Mouse (Mus musculus) liver, embryonic 13.5 days (tissue): Measurements from ENCODE around the gene Bmp2k. TPM values are rescaled to one million over a fixed set of nuclear protein-coding genes. Genes with fewer than 3 reads are reported as not detected.
"Not testable (repeated sequence)": the region's sequence is repeated elsewhere in the genome, so short reads cannot be mapped to it uniquely, and the experiment has no call there.

ENCODE experiments used
- ATAC-seq: fragments of 200-750 bp; cut with Nextera tagmentation; 2 replicates; pipeline ENCODE4 v1.8.0; 2017; ENCODE audit warnings: low read depth, mild to moderate bottlenecking, moderate number of reproducible peaks, moderate library complexity
- DNase-seq: peaks from one replicate; pipeline ENCODE4 v3.0.0; 2022
- H3K27ac ChIP-seq: fragments of 300-500 bp; sonication (generic); 2 replicates; pipeline ENCODE4 v1.5.1; 2015; ENCODE audit warnings: moderate library complexity, mild to moderate bottlenecking, inconsistent platforms
- H3K27me3 ChIP-seq: fragments of 300-500 bp; sonication (generic); 2 replicates; pipeline ENCODE4 v1.6.1; 2015; ENCODE audit warnings: mild to moderate bottlenecking, inconsistent platforms
- H3K36me3 ChIP-seq: fragments of 300-500 bp; sonication (generic); 2 replicates; pipeline ENCODE4 v1.6.1; 2015; ENCODE audit warnings: mild to moderate bottlenecking, inconsistent platforms
- H3K4me1 ChIP-seq: fragments of 300-500 bp; sonication (generic); replicated peaks from 2 replicates; pipeline ENCODE4 v1.6.1; 2015; ENCODE audit warnings: inconsistent platforms
- H3K4me2 ChIP-seq: fragments of 300-500 bp; sonication (generic); 2 replicates; pipeline ENCODE4 v1.6.1; 2015; ENCODE audit warnings: inconsistent platforms, mild to moderate bottlenecking, moderate library complexity
- H3K4me3 ChIP-seq: fragments of 300-500 bp; sonication (generic); replicated peaks from 2 replicates; pipeline ENCODE4 v1.5.1; 2015; ENCODE audit warnings: mild to moderate bottlenecking, inconsistent platforms
- H3K9ac ChIP-seq: fragments of 300-500 bp; sonication (generic); 2 replicates; pipeline ENCODE4 v1.6.1; 2015; ENCODE audit warnings: mild to moderate bottlenecking, inconsistent platforms
- H3K9me3 ChIP-seq: fragments of 300-500 bp; sonication (generic); replicated peaks from 2 replicates; pipeline ENCODE4 v1.6.1; 2016; ENCODE audit warnings: inconsistent platforms
- WGBS: fragments of 180-500 bp; shearing (Covaris S2); methylation state at CpG from one replicate; pipeline ENCODE4 v1.1.7; 2015; ENCODE audit not compliant: insufficient replicate concordance; 5-methylcytosine and 5-hydroxymethylcytosine counted together
- polyA plus RNA-seq: library from polyadenylated mRNA; unstranded; fragments of >200 nt; fragmentation: Nextera tagmentation; extraction: Ambion mirVana; gene quantifications from 2 replicates; pipeline ENCODE4 v1.2.1, GENCODE M21; 2015

Bmp2k gene
- polyA plus RNA-seq, 1 experiment from 2014 or later = 34.7 TPM

GRCm38 (mm10) chr5:97022305-97023278, 25.1 kb downstream of the Bmp2k start:
- Histone ChIP-seq H3K36me3 (peaks cover 33% of the 10 kb centered on the region), H3K4me3 (peak overlapping the region; percentile 16; the same call in 1 of the 2 replicates)

GRCm38 (mm10) chr5:97024834-97025233, 27.3 kb downstream of the Bmp2k start:
- Histone ChIP-seq H3K36me3 (peaks cover 44% of the 10 kb centered on the region), H3K4me3 (no peak overlapping the region), H3K9ac (peak overlapping the region; percentile 31; the same call in 1 of the 2 replicates), H3K27me3 (no peaks in the 10 kb centered on the region), H3K4me1 (peaks cover 95% of the 10 kb centered on the region), H3K4me2 (no peak overlapping the region), H3K9me3 (no peaks in the 10 kb centered on the region), H3K27ac (peak overlapping the region; percentile 19; the same call in 1 of the 2 replicates)
- no peak for DNase-seq
- ATAC-seq = no peak
- 80% methylated on average over 5 of the region's 5 CpGs for WGBS

More at GRCm38 (mm10) chr5:97022305-97023278, 25.1 kb downstream of the Bmp2k start:
- Histone ChIP-seq H3K9ac (peak overlapping the region; percentile 50), H3K9me3 (no peaks in the 10 kb centered on the region), H3K27me3 (no peaks in the 10 kb centered on the region), H3K27ac (peak overlapping the region; percentile 82), H3K4me2 (peak overlapping the region; percentile 49), H3K4me1 (peaks cover 91% of the 10 kb centered on the region)
- DNase-seq = peak; percentile 62
- WGBS = 39% methylated on average over 15 of the region's 15 CpGs
- ATAC-seq = peak; percentile 92

- DNase-seq (no peak), ATAC-seq (no peak)
- peaks cover 93% of the 10 kb centered on the region for H3K4me1 ChIP-seq
- no peak overlapping the region for H3K4me3 ChIP-seq
- H3K9me3 ChIP-seq = no peaks in the 10 kb centered on the region
- no peak overlapping the region for H3K9ac ChIP-seq
- H3K27me3 ChIP-seq = no peaks in the 10 kb centered on the region
- peak overlapping the region; percentile 19; the same call in 1 of the 2 replicates for H3K27ac ChIP-seq
- no peak overlapping the region for H3K4me2 ChIP-seq
- 81% methylated on average over 6 of the region's 6 CpGs for WGBS
- H3K36me3 ChIP-seq = peaks cover 46% of the 10 kb centered on the region
Observed at GRCm38 (mm10) chr5:97025650-97026049, 28.2 kb downstream of the Bmp2k start.

- ATAC-seq = no peak
- no peak overlapping the region for H3K4me3 ChIP-seq
- peaks cover 62% of the 10 kb centered on the region for H3K36me3 ChIP-seq
- no peak overlapping the region for H3K9ac ChIP-seq
- no peak for DNase-seq
- no peak overlapping the region; the same call in 1 of the 2 replicates for H3K27ac ChIP-seq
- no peak overlapping the region for H3K4me2 ChIP-seq
- H3K4me1 ChIP-seq = peaks cover 83% of the 10 kb centered on the region
- H3K9me3 ChIP-seq = no peaks in the 10 kb centered on the region
- 88% methylated on average over 8 of the region's 8 CpGs for WGBS
- H3K27me3 ChIP-seq = no peaks in the 10 kb centered on the region
Observed at GRCm38 (mm10) chr5:97028004-97028403, 30.5 kb downstream of the Bmp2k start.

- not testable (repeated sequence) for H3K4me3 ChIP-seq, H3K27ac ChIP-seq, DNase-seq, H3K27me3 ChIP-seq, H3K9ac ChIP-seq, H3K4me2 ChIP-seq, H3K9me3 ChIP-seq
- Histone ChIP-seq H3K36me3 (peaks cover 68% of the 10 kb centered on the region), H3K4me1 (peaks cover 81% of the 10 kb centered on the region)
- peak; percentile 44 for ATAC-seq
- 11% methylated on average over 1 of the region's 1 CpGs for WGBS
Observed at GRCm38 (mm10) chr5:97028840-97029239, 31.4 kb downstream of the Bmp2k start.

- ATAC-seq (no peak), DNase-seq (no peak)
- 89% methylated on average over 6 of the region's 6 CpGs for WGBS
- Histone ChIP-seq H3K4me2 (no peak overlapping the region), H3K36me3 (peaks cover 91% of the 10 kb centered on the region), H3K4me1 (peaks cover 70% of the 10 kb centered on the region), H3K27me3 (no peaks in the 10 kb centered on the region), H3K27ac (0 out of 2 replicates have a peak overlapping the region, but pooled peaks have one; percentile 36), H3K9ac (no peak overlapping the region), H3K4me3 (no peak overlapping the region), H3K9me3 (no peaks in the 10 kb centered on the region)
Observed at GRCm38 (mm10) chr5:97031771-97032170, 34.3 kb downstream of the Bmp2k start.

- no peak for DNase-seq
- no peak overlapping the region for H3K9ac ChIP-seq
- no peak overlapping the region for H3K4me2 ChIP-seq
- H3K4me3 ChIP-seq = no peak overlapping the region
- WGBS = 91% methylated on average over 7 of the region's 7 CpGs
- no peaks in the 10 kb centered on the region for H3K27me3 ChIP-seq
- peaks cover 82% of the 10 kb centered on the region for H3K36me3 ChIP-seq
- ATAC-seq = no peak
- H3K27ac ChIP-seq = no peak overlapping the region
- H3K4me1 ChIP-seq = peaks cover 13% of the 10 kb centered on the region
- no peaks in the 10 kb centered on the region for H3K9me3 ChIP-seq
Observed at GRCm38 (mm10) chr5:97045260-97045659, 47.8 kb downstream of the Bmp2k start.

GRCm38 (mm10) chr5:97046680-97047079, 49.2 kb downstream of the Bmp2k start:
- Histone ChIP-seq H3K4me2 (no peak overlapping the region), H3K4me1 (peaks cover 13% of the 10 kb centered on the region), H3K4me3 (no peak overlapping the region), H3K9ac (no peak overlapping the region), H3K27ac (no peak overlapping the region), H3K9me3 (no peaks in the 10 kb centered on the region), H3K36me3 (peaks cover 87% of the 10 kb centered on the region), H3K27me3 (no peaks in the 10 kb centered on the region)
- no peak for ATAC-seq
- WGBS = 93% methylated on average over 10 of the region's 10 CpGs
- DNase-seq = no peak

- no peaks in the 10 kb centered on the region for H3K27me3 ChIP-seq
- H3K36me3 ChIP-seq = peaks cover 90% of the 10 kb centered on the region
- no peak overlapping the region for H3K4me3 ChIP-seq
- DNase-seq (no peak), ATAC-seq (peak; percentile 29; the same call in 1 of the 2 replicates)
- 90% methylated on average over 5 of the region's 5 CpGs for WGBS
- H3K27ac ChIP-seq = no peak overlapping the region
- H3K4me2 ChIP-seq = no peak overlapping the region
- no peaks in the 10 kb centered on the region for H3K9me3 ChIP-seq
- H3K9ac ChIP-seq = no peak overlapping the region
- peaks cover 13% of the 10 kb centered on the region; the same call in 1 of the 2 replicates for H3K4me1 ChIP-seq
Observed at GRCm38 (mm10) chr5:97048905-97049304, 51.4 kb downstream of the Bmp2k start.

- Histone ChIP-seq H3K4me3 (no peak overlapping the region), H3K4me2 (no peak overlapping the region), H3K27ac (no peak overlapping the region), H3K36me3 (peaks cover 94% of the 10 kb centered on the region), H3K4me1 (peaks cover 3% of the 10 kb centered on the region), H3K9ac (no peak overlapping the region), H3K9me3 (no peaks in the 10 kb centered on the region), H3K27me3 (no peaks in the 10 kb centered on the region)
- DNase-seq = no peak
- 71% methylated on average over 5 of the region's 5 CpGs for WGBS
- no peak for ATAC-seq
Observed at GRCm38 (mm10) chr5:97054166-97054565, 56.7 kb downstream of the Bmp2k start.

- Histone ChIP-seq H3K27me3 (no peaks in the 10 kb centered on the region), H3K4me3 (no peak overlapping the region), H3K9ac (no peak overlapping the region), H3K9me3 (no peaks in the 10 kb centered on the region), H3K4me2 (no peak overlapping the region), H3K36me3 (peaks cover 92% of the 10 kb centered on the region), H3K4me1 (peaks cover 3% of the 10 kb centered on the region), H3K27ac (no peak overlapping the region)
- WGBS = 82% methylated on average over 10 of the region's 10 CpGs
- ATAC-seq = no peak
- no peak for DNase-seq
Observed at GRCm38 (mm10) chr5:97054801-97055200, 57.3 kb downstream of the Bmp2k start.
